Mouse (Mus musculus) liver, adult 2 months (tissue): ENCODE data around the gene Mri1. TPM values are rescaled to one million over a fixed set of nuclear protein-coding genes. Genes with fewer than 3 reads are reported as not detected.

ENCODE experiments used
- DNase-seq: peaks from one replicate; pipeline ENCODE4 v3.0.0-alpha.2; 2011; ENCODE audit warnings: low read depth, low spot score; ENCODE audit errors: extremely low read depth
- H3K27ac ChIP-seq: fragments of 200-500 bp; replicated peaks from 2 replicates; pipeline ENCODE4 v1.5.1; 2012; ENCODE audit warnings: low read depth, mild to moderate bottlenecking, control low read depth, inconsistent platforms, low read length; ENCODE audit not compliant: insufficient read depth
- H3K27me3 ChIP-seq: fragments of 200-500 bp; 2 replicates; pipeline ENCODE4 v1.6.1; 2012; ENCODE audit warnings: mild to moderate bottlenecking, moderate library complexity, low read length, inconsistent platforms; ENCODE audit not compliant: control insufficient read depth, insufficient read depth
- H3K36me3 ChIP-seq: fragments of 200-500 bp; 2 replicates; pipeline ENCODE4 v1.6.1; 2012; ENCODE audit warnings: low read length, inconsistent platforms; ENCODE audit not compliant: control insufficient read depth, insufficient read depth
- H3K4me1 ChIP-seq: fragments of 200-500 bp; 2 replicates; pipeline ENCODE4 v1.6.1; 2011; ENCODE audit warnings: low read length; ENCODE audit not compliant: control insufficient read depth, insufficient read depth
- H3K4me3 ChIP-seq: fragments of 200-500 bp; 2 replicates; pipeline ENCODE4 v1.5.1; 2011; ENCODE audit warnings: low read depth, mild to moderate bottlenecking, control low read depth, low read length, moderate library complexity; ENCODE audit not compliant: insufficient read depth
- H3K79me2 ChIP-seq: fragments of 200-500 bp; 2 replicates; pipeline ENCODE4 v1.6.1; 2012; ENCODE audit warnings: inconsistent platforms, mild to moderate bottlenecking, low read length, moderate library complexity; ENCODE audit not compliant: control insufficient read depth, insufficient read depth
- H3K9ac ChIP-seq: fragments of 200-500 bp; 2 replicates; pipeline ENCODE4 v1.6.1; 2012; ENCODE audit warnings: low read depth, mild to moderate bottlenecking, control low read depth, inconsistent platforms, low read length
- CTCF ChIP-seq: fragments of 200-500 bp; IDR thresholded peaks from 2 replicates; pipeline ENCODE4 v1.5.1; 2011; ENCODE audit warnings: low read depth, low read length, control low read depth
- POLR2A ChIP-seq: fragments of 200-500 bp; IDR thresholded peaks from 2 replicates; pipeline ENCODE4 v1.6.1; 2011; ENCODE audit warnings: low read length, control low read depth; ENCODE audit not compliant: insufficient read depth; ENCODE audit errors: extremely low read depth
- WGBS: fragments of 180-500 bp; shearing (Covaris S2); methylation state at CpG from one replicate; pipeline ENCODE4 v1.1.7; 2018; 5-methylcytosine and 5-hydroxymethylcytosine counted together
- polyA plus RNA-seq: library from polyadenylated mRNA; depleted of rRNA; stranded (reverse); fragments of >200 nt; gene quantifications from 2 replicates; pipeline ENCODE4 v1.2.3, GENCODE M21; 2012; rRNA removed
- total RNA-seq: library from RNA; depleted of rRNA; stranded (reverse); fragments of >200 nt; gene quantifications from 2 replicates; pipeline ENCODE4 v1.2.3, GENCODE M21; 2014; rRNA removed

Mri1 gene
- 17.1 and 25.8 TPM in 2 replicates for total RNA-seq
- polyA plus RNA-seq, result 43.1 and 75.7 TPM in 2 replicates

- peak; percentile 79 for DNase-seq
- Histone ChIP-seq H3K36me3 (peaks cover 11% of the 10 kb centered on the region; the same call in 1 of the 2 replicates), H3K79me2 (peaks cover 3% of the 10 kb centered on the region; the same call in 1 of the 2 replicates), H3K27me3 (no peaks in the 10 kb centered on the region), H3K4me1 (peaks cover 2% of the 10 kb centered on the region), H3K9ac (peak within 1 kb of the TSS; percentile 90), H3K27ac (peak within 1 kb of the TSS; percentile 80), H3K4me3 (peak within 1 kb of the TSS; percentile 88)
- WGBS, result under 1% methylated on average over 64 of the region's 64 CpGs
- TF ChIP-seq POLR2A, result peak; percentile 76; the same call in 1 of the 2 replicates
- no peak for TF ChIP-seq CTCF
These were observed at the start of gene Mri1 for GRCm38 (mm10) chr8:84256822-84257610. Mri1 (minus strand) TSS chr8:84257326.

GRCm38 (mm10) chr8:84303951-84304350 lies 46.8 kb upstream of the Mri1 start:
- Histone ChIP-seq H3K79me2 (no peaks in the 10 kb centered on the region), H3K4me3 (no peak overlapping the region), H3K36me3 (no peaks in the 10 kb centered on the region), H3K4me1 (no peaks in the 10 kb centered on the region), H3K27ac (no peak overlapping the region), H3K9ac (no peak overlapping the region), H3K27me3 (no peaks in the 10 kb centered on the region)
- DNase-seq, result no peak
- no peak for TF ChIP-seq CTCF
- no peak for TF ChIP-seq POLR2A
- 80% methylated on average over 2 of the region's 2 CpGs for WGBS

GRCm38 (mm10) chr8:84297029-84297785 lies 40.1 kb upstream of the Mri1 start:
- H3K27me3 ChIP-seq, result no peaks in the 10 kb centered on the region
- 66% methylated on average over 5 of the region's 5 CpGs for WGBS
- no peak for DNase-seq

GRCm38 (mm10) chr8:84291688-84292087 lies 34.6 kb upstream of the Mri1 start:
- no peaks in the 10 kb centered on the region for H3K36me3 ChIP-seq
- no peak overlapping the region for H3K9ac ChIP-seq
- H3K27me3 ChIP-seq, result no peaks in the 10 kb centered on the region
- no peak overlapping the region for H3K27ac ChIP-seq
- WGBS, result 28% methylated on average over 8 of the region's 8 CpGs
- no peak overlapping the region for H3K4me3 ChIP-seq
- H3K79me2 ChIP-seq, result no peaks in the 10 kb centered on the region
- DNase-seq, result peak; percentile 39
- TF ChIP-seq CTCF (peak; percentile 78), POLR2A (no peak)
- H3K4me1 ChIP-seq, result no peaks in the 10 kb centered on the region

More at GRCm38 (mm10) chr8:84297029-84297785, 40.1 kb upstream of the Mri1 start:
- H3K79me2 ChIP-seq, result no peaks in the 10 kb centered on the region
- TF ChIP-seq CTCF (no peak), POLR2A (no peak)
- H3K4me3 ChIP-seq, result no peak overlapping the region
- no peaks in the 10 kb centered on the region for H3K4me1 ChIP-seq
- no peaks in the 10 kb centered on the region for H3K36me3 ChIP-seq
- no peak overlapping the region for H3K9ac ChIP-seq
- H3K27ac ChIP-seq, result no peak overlapping the region

- DNase-seq, result no peak
These were observed 34.0 kb upstream of the Mri1 start for GRCm38 (mm10) chr8:84291086-84291485.

More at GRCm38 (mm10) chr8:84291086-84291485, 34.0 kb upstream of the Mri1 start:
- Histone ChIP-seq H3K4me3 (no peak overlapping the region), H3K27ac (no peak overlapping the region), H3K9ac (no peak overlapping the region), H3K4me1 (no peaks in the 10 kb centered on the region), H3K27me3 (no peaks in the 10 kb centered on the region), H3K79me2 (no peaks in the 10 kb centered on the region), H3K36me3 (no peaks in the 10 kb centered on the region)
- TF ChIP-seq POLR2A (no peak), CTCF (no peak)
- 75% methylated on average over 5 of the region's 5 CpGs for WGBS
